Mouse (Mus musculus) liver, embryonic 14.5 days (tissue): Measurements from ENCODE around the gene Tsen15.

Experiments
- CTCF ChIP-seq: IDR thresholded peaks from 2 replicates; pipeline ENCODE4 v1.5.1; 2016; ENCODE audit warnings: antibody characterized with exemption, low read depth, control low read depth
- EP300 ChIP-seq: IDR thresholded peaks from 2 replicates; pipeline ENCODE4 v1.6.1; 2016; ENCODE audit warnings: antibody characterized with exemption, low read depth

GRCm38 (mm10) chr1:152347946-152348345 lies 38.5 kb downstream of the Tsen15 start:
- TF ChIP-seq EP300 (no peak), CTCF (no peak)
